Mouse (Mus musculus): Measurements from ENCODE around the gene Gm973. TPM values are rescaled to one million over a fixed set of nuclear protein-coding genes. Genes with fewer than 3 reads are reported as not detected.

Gm973 gene
- polyA plus RNA-seq, 2 experiments from 2014 or later: not detected

DNA sequence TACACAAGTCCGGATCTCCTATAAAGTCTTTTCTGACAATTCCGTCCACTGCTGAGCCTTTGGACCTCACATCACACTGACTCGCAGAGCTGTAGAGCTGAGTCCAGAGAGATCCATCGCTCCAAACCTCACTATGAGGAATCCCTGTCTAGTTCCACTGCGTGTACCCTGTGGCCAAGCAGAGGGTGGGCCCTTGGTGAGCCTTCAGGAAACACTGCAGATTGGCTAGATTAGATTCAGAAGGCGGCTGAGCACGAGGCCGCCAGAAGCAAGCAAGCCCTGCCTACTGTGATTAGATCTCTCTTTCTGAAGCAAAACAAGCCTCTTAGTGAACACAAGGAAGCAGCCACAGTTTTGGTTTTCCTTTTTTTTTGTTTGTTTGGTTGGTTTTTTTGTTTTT is 27.8 kb downstream of the Gm973 start:
- no peak for ATAC-seq

DNA sequence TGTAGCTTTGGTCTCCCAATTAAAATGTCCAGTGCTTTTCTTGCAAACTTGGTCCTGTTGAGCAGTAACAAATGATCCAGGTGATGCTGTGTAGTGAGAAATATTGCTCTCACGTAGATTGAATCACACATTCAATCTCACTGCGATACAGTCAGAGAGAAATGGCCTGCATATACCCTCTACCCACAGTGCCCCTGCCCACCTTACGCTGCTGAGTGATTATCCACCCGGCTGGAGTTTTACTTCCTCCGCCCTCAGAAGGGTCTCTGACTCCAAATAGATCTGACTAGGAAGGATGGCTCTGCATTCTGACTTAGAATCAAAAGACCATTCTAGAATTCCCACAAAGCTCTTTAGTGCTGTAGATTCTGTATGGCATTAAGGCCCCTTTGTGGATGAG is 32.4 kb downstream of the Gm973 start:
- ATAC-seq: no peak

DNA sequence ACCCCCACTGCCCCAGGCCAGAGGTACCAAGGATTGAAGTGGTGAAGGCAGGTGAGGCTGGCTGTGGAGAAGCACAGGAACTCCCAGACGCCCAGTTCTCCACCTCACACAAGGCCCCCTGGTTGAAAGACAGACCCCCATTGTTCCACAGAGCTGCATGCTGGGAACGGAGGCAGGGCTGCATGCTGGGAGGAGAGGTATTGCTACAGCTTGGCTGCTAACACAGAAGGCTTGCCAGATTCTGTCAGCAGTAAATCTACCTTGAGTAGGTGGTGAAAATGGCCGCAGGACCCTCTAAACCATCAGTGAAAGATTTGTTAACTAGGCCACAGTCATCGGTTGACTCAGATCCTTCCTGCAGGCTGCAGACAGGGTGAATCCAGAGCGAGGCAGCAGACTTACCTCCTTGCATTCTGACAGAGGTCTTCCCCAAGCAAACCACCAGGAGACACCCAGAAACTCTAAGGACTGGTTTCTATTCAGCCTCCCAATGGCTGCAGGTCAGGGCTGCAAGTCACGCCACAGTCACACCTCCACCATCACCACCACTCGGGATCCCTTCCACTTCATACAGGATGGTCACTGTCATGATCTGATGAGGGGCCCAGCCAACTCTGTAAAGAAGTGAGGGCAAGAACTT is 33.1 kb downstream of the Gm973 start:
- ATAC-seq: no peak

DNA sequence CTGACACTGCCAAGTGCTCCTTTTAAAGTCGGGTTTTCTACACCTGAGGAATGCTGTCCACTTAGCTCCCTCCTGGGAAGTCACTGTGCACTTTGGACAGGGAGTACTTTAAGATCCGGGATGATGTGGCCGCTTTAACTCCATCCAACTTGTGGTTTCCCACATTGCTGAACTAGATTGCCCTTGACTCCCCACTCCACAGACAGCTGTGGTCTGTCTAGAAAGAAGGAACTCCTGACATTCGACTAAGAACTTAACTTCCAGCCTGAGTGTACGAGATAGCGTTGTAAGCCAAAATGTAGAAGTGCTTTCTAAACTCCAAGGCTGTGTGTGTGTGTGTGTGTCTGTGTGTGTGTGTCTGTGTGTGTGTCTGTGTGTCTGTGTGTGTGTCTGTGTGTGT is 34.2 kb downstream of the Gm973 start:
- ATAC-seq: no peak

DNA sequence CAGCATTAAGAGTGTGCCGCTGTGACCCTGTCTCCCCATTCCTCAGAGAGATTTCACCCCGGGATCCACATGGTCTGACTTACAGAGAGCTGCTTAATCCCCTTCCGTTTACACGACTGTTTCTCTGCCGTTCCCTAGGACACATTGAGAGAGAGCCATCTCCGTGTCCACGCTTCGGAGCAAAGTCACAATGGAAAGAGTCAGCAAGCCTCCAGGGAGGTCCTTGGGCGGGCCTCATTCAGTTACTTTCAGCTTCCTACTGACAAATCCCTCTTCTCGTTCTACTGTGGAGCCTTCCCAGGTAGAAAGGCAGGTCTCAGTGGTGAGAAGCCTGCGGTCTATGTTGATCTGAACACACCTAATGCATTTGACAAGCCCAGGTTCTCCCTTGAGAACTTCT is 34.9 kb downstream of the Gm973 start:
- ATAC-seq: no peak

DNA sequence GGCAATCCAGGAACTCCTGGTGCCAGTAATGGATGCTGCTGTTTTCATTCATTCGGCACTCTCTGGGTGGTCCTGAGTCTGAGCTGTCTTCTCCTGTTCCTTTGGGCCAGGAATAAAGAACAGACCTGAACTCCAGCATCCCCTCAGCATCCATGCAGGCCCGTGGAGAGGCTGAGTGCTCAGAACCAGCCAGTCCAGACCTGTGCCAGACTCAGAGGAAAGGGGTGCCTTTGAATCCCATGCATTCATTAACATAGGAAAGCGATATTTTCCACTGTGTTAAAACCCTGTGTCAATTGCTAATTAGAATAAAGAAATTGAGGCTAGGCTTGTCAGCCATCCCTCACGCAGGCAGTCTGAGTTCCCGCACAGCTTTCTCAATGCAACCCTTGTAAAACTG is 37.6 kb downstream of the Gm973 start:
- no peak for ATAC-seq

DNA sequence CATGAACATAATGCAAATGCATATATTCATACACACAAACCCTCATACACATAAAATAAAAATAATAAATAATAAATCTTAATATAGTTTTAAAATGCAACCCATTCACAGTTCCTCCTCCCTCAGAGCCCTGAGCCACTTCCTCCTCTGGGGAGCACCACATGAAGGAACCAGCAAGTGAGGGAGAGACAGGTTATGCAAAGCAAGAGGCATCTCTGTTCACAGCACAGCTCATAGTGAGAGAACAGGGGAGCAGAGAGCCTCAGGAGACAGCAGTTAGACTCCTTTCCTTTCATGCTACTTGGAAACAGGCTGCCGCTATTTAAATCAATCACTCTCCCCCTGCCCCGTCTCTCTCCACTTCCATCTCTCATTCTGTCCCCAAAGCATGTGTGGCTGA is 47.5 kb downstream of the Gm973 start:
- ATAC-seq: no peak

DNA sequence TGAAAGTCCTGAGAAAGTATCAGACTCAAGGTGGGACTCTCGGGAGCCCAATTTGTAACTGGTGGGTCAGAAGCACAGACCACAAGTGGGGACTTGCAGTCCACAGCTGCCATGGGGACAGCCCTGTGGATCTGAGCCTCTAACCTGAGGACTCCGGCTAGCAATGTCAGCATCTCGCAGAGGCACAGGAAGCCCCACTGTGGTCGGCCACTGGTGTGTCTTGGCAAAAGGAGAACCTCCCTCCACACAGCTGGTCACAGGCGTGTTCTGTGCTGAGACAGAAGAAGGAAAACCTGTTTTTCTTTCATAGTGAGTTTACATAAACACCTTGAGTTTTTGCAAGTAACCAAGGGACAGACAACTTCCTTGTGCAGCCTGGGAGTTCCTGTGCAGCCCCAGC is 49.7 kb downstream of the Gm973 start:
- ATAC-seq: no peak

DNA sequence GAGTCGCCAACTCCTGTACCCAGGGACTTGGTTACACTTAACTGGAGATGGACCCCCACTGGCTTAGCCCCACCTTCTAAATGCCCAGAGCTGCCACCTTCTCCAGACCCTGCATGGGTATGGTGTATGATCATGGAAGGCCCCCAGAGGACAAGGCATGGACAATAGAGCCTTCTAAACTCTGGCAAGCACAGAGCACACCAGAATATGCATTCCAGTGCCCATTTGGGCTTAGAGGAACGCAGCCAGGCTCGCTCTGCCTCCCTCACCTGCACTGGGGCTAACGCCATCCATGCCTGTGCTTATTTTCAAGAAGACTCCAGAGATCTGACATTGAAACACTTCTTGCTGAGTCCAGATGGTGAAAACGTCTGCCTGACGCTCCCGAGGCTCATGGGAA is 50.2 kb downstream of the Gm973 start:
- no peak for ATAC-seq

DNA sequence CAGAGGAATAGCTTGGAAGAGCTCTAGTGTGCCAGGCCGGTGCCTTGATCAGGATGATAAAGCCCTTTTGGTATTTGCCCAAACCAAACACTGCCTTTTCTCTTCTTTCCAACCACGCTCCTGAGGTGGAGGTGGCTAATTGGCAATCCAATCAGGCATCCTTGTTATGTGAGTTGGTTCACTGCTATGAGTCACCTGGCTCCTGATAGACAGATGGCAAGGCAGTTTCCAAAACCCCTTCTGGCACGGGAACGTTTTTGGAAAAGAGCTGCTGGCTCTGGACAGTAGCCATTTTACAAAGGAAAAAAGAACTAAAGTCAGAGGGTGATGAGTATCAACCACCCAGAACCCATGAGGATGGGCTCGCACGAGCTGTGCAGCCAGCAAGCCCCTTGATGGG is 50.9 kb downstream of the Gm973 start:
- ATAC-seq: no peak

DNA sequence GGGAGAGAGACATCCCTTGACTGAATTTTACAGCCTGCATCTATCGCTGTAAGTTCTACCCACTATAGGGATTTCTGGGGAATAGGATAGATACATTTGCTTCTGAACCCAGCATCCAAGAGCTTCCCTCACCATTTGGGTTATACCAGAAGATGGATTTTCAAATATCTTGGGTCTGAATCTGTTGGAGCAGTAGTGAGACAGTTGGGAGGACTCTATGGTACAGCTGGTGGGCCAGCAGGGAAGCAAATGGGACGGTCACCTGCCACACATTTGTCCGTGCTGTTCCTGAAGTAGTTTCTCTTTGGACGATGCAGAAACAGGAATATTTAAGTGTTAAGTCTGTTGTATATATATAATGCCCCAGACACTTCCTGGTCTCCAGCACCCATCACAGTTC is 51.5 kb downstream of the Gm973 start:
- no peak for ATAC-seq

DNA sequence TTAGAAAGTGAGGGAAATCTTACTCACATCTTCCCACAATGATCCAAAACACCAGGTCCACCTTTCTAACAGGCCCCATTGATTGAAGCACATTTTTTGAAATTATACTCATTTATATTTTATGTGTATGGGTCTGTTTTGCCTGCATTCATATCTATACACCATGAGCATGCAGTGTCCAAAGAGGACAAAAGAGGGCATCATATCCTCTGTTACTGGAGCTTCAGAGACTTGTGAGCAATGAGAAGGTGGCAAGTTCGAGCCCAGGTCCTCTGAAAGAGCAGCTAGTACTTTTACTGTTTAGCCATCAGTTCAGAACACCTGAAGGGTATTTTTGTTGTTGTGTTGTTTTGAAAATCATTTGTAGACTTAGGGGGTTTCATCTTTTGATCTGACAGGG is 52.2 kb downstream of the Gm973 start:
- no peak for ATAC-seq

DNA sequence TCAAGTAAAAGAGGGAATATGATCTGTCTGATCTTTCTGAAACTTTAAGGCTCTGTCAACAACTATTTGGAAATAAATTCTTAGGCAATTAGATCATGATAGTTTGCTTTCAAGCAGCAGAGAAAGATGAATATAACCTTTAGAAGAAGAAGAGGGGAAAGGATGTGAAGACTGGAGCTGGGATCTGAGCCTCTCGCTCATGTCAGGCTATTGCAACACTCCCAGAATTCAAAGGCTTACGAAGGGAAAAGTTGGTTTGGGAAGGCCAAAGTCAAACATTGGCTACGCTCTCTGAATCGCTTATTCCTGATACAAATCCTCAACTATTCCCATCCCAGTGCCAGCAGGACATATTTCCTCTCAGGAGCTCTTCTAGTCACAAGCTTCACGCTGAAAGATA is 53.2 kb downstream of the Gm973 start:
- ATAC-seq: no peak

DNA sequence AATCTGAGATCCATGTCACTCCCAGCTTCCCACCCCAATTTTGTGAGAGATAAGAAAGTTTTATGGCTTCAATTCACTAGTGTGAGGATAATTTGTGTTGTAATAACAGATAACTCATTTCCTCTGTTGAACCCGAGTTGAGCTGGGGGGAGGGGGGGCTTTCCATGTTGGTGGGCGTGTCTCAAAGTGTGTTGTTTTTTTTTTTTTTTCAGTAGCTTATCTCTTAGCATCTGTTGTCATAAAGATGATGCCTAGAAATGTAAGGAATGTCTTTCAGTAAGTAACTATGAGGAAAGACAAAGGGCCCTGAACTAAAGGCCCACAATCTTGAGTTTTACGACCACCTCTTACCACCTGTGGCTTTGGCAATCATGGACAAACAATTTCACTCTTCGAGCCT is 54.7 kb downstream of the Gm973 start:
- ATAC-seq: no peak

DNA sequence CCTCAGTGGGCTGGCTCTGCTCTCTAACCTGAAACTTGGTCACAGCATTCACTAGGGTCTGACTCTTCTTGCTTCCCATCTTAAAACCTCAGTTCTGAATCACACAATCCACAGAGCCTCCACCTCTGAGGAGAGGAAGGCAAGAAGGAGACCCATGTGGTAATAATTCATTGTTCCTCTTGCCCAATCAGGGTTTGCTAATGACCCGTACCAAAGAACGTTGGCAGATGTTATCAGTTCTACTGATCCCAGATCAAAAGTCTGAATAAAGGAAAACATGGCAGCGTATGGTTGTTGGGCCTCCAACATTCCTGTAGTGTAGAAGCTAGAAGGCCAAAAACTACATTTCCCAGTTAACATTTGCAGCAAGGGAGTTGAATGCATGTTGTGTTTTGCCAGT is 55.4 kb downstream of the Gm973 start:
- no peak for ATAC-seq

DNA sequence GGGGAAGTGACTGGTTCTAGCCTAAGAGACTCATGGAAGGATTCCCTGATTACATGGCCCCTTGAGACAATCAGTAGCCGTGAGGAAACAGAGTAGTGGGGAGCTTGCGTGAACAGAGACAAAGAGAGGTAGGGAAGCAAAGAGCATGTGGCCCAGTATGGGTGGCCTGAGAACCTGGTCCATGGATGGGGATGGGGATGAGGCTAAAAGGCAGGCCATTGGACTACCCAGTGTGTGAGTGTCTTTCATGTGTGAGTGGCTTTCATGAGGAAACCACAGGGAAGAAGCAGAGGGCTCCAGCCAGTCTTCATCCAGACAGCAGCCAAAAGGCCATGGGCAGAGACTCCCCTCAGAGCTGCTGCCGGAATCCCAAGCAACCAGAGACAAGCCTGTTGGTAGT is 57.8 kb downstream of the Gm973 start:
- ATAC-seq: no peak

DNA sequence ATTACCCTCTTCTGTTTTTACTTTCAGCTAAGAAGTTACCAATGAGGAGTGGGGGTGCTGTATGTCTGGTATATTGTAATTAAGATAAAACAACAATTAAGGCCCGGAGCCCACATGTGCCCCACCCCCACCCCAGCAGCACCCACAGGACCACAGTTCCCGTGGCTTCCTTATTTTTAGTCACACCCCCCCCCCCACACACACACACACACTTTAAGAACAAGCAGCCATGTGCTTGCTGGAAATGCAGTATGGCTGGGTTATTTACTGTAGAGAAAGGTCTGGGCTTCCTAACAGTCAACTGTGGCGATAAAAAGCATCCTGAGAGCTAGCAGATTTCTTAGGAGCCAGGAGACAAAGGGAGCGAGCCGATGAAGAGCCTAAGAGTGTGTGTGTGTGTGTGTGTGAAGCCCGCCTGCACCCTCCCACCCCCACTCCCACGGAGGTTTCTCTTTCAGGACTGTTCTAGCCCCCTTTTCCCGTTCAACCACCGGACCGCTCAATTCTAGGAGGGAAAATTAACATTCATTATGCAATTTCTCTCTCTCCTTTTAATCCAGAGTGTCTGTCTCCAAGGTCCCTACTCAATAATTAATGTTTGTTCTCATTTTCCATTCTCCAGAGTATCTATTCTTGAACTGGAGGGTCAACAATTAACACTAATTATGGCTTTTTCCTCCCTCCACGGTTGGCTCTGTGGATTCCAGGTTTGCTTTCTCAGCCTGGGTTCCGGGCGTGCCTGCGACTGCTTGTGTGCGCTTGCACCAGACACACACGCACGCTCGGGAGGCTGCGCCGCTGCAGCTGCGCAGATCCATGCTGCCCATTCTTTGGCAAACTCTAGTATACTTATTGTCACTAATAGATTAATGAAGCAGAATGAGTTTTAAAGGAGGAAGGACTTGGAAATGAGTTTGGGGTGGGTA is 58.5 kb downstream of the Gm973 start:
- no peak for ATAC-seq

DNA sequence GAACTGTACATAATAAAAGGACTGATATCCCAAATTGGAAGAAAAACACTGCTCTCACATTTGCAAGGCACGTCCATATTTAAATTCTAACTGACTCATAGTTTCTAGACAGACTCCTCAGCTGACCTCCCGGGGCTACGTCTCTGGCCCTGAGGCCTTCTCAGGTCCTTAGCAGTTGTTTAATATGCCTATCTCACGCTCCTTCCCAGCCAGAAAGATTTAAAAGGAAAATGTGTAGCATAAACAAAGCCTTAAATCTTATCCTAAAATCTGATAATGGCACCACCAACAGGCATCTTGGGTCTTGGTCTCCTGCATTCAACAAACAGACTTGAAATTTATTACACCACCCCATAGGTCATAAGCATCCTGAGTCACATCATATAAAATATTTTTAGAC is 62.7 kb downstream of the Gm973 start:
- ATAC-seq: no peak

DNA sequence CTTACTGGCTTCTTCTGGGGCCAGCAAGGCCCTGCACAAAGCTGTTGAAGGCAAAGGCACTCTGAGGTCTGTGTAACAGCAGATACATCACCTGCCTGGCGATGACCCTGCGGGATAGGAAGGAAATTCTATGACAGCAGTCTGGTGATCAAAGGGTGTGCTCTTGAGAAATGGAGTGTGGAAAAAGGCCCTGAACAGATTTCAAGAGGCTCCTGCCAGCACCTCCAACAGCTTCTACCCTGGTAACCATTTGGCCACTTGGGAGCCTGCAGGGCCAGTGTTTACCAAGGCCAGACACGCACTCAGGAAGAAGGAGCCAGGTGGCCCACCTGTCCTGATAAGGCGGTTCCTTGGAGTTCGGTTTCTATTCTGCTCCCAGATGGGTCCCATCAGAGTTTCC is 63.3 kb downstream of the Gm973 start:
- ATAC-seq: no peak

DNA sequence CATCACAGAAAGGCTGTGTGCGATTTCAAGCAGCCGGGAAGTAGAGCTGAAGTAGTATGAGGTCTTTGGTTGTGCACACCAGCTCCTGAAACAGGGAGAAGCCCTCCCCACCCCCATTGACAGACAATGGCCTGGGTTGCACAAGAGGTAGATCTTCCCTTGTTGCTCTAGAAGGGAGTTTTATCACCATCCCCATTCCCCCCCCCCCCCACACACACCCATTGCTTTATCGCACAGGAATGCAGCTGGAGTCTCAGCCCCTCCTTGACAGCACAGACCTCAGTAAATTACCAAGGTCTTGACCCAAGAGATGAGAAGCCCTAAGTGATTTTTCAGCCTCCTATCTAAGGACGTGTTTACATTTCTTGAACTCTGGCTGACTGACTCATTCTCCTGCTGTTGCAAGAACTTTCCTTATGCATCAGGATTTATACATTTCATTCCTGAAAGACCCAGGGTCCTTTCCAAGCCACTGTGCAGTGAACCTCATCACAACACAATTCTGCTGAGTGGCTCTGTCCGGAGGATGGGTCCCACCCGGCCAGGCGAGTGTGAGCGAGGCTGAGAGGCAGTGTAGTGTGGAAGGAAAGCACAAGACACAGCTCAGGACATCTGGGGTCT is 64.2 kb downstream of the Gm973 start:
- no peak for ATAC-seq

DNA sequence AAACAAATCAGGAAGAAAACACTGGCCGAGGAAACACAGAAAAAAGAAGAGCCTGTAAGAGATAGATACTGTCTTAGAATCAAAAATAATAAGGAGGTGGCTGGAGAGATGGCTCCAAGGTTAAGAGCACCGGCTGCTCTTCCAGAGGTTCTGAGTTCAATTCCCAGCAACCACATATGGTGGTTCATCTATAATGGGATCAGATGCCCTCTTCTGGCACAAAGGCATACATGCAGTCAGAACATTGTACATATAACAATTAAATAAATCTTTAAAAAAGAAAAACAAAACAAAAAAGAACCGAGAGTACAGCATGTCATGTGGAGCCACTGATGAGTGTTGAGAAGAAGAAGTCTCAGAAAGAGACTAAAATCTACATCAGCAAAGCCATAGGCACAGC is 64.8 kb downstream of the Gm973 start:
- no peak for ATAC-seq

DNA sequence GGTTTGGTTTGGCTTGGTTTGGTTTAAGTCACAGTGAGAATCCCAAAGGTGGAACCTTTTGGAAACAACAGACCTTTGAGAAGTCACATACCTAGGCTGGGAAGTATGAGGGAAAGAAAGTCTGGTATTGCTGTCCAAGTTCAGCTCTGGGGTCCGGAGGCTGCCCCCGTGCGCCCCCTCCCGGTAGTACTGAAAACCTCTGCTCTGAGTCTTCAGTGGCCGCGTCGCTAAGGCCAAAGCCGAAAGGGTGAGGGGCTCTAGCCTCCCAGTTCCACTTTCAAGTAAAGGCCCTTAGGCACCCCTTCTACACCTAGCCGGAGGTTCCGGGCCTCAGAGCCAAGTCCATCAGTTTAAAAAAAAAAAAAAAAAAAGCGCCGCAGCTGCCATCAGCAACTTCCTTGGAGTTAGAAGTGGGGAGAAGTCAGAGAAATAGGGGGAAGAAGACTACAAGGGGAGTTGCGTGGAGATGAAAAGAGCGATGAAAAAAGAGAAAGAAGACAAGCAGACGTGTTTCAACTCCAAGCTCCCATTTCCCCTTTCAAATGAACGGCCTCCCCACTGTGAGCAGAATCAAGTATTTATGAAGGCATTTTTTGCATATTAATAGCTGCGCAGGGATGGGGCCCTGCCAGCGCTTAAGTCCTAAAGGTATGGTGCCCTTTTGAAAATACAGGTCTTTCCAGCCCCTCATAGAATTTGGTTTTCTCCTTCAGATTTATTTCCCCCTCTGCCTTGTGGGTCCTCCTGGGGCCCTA is 68.8 kb downstream of the Gm973 start:
- ATAC-seq: no peak

DNA sequence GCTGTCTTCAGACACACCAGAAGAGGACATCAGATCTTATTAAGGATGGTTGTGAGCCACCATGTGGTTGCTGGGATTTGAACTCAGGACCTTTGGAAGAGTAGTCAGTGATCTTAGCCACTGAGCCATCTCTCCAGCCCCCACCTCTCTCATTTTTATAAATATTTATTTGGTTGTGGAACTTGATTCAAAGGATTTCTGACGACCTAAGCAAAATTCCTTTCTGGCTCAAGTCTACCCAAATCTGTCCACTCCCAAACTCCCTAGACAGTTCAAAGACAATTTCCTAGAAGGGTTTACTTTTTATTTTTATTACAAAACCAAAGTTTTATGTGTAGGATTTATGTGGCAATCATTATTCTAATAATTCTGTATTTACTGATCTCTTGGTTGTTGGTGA is 73.2 kb downstream of the Gm973 start:
- no peak for ATAC-seq
